ENCODE assay signal across 27 mouse cellular contexts in the genomic region with DNA sequence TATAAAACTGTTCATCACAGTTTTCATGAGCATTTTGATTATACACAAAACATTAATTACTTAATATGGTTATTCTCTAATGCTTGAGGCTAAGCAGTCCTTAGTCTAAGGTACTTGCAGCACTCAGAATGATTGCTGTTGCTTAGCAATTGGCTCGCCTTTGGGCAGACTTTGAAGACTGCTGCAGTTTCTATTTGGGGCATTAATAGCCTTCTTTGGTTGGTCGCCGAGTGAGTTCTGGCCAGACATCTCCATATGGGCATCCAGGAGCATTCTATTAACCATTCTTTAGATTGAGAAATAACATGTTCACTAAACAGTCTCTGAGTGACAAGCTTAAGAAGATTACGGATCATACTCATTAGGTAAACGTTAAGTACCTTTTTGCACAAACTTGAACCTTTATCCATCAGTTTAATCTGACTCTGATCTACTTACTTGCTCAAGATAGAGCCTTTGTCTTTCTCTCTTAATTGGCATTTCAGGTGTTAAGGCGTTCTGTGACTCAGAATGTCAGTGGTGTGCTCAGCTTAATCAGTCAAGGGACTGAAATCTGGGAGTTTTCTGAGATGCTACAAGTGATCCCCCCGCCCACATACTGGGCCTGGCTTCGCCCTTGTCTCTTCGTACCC.
DNase-seq lines count a peak whose midpoint lies in the region; ATAC-seq and TF ChIP-seq lines count a peak whose summit lies in the region.
"Had no signal": no experiment of that assay in that cellular context is flagged by ENCODE, and none has a peak within 500 bp of the region (broad histone marks: within the 10 kb centered on the region; RNA-seq: fewer than 3 reads in every experiment).

No protein-coding gene starts in this region.

- H3K4me1 ChIP-seq in forebrain, embryonic 12.5 days: no peaks in the 10 kb centered on the region
- 0 out of 2 replicates have a peak, but pooled peaks cover 4% of the 10 kb centered on the region for H3K4me1 ChIP-seq in forebrain, embryonic 10.5 days
- 0 out of 2 replicates have a peak, but pooled peaks cover 7% of the 10 kb centered on the region for H3K4me1 ChIP-seq in forebrain, embryonic 13.5 days
- H3K4me1 ChIP-seq in forebrain, embryonic 15.5 days: no peaks in the 10 kb centered on the region
- H3K4me1 ChIP-seq in kidney, adult 2 months (ENCODE audit: control insufficient read depth, insufficient read depth, low read length): no peaks in the 10 kb centered on the region
- H3K4me1 ChIP-seq: embryonic facial prominence, embryonic 10.5 days; embryonic facial prominence, embryonic 13.5 days; heart, embryonic 12.5 days; heart, embryonic 15.5 days; hindbrain, embryonic 10.5 days; hindbrain, embryonic 13.5 days; intestine, embryonic 15.5 days had no signal

- no peaks in the 10 kb centered on the region for H3K36me3 ChIP-seq in forebrain, embryonic 12.5 days (replicated peaks)
- H3K36me3 ChIP-seq in forebrain, embryonic 10.5 days (replicated peaks): no peaks in the 10 kb centered on the region
- H3K36me3 ChIP-seq in forebrain, embryonic 13.5 days (ENCODE audit: poor library complexity, severe bottlenecking): no peaks in the 10 kb centered on the region
- H3K36me3 ChIP-seq in forebrain, embryonic 15.5 days: no peaks in the 10 kb centered on the region
- H3K36me3 ChIP-seq in kidney, adult 2 months (ENCODE audit: control insufficient read depth, insufficient read depth, low read length): no peaks in the 10 kb centered on the region
- H3K36me3 ChIP-seq: embryonic facial prominence, embryonic 10.5 days; embryonic facial prominence, embryonic 13.5 days; heart, embryonic 12.5 days; heart, embryonic 15.5 days; hindbrain, embryonic 10.5 days; hindbrain, embryonic 13.5 days; intestine, embryonic 15.5 days had no signal

- peak; percentile 68; the same call in 1 of the 2 replicates for ATAC-seq in forebrain, embryonic 12.5 days (ENCODE audit: low FRiP score)
- ATAC-seq in forebrain, embryonic 13.5 days: 0 out of 2 replicates have a peak, but pooled peaks have one; percentile 36
- ATAC-seq in forebrain, embryonic 15.5 days (replicated peaks): 0 out of 2 replicates have a peak, but pooled peaks have one; percentile 51
- ATAC-seq: CD4-positive, CD25-positive, alpha-beta regulatory T cell, adult 4 months; hindbrain, embryonic 16.5 days; intestine, embryonic 15.5 days had no signal

- H3K9ac ChIP-seq in forebrain, embryonic 12.5 days: no peak overlapping the region
- no peak overlapping the region for H3K9ac ChIP-seq in forebrain, embryonic 13.5 days
- no peak overlapping the region for H3K9ac ChIP-seq in forebrain, embryonic 15.5 days (replicated peaks)
- H3K9ac ChIP-seq: embryonic facial prominence, embryonic 13.5 days; heart, embryonic 12.5 days; heart, embryonic 15.5 days; hindbrain, embryonic 13.5 days; intestine, embryonic 15.5 days had no signal

- no peak overlapping the region for H3K4me2 ChIP-seq in forebrain, embryonic 12.5 days
- no peak overlapping the region for H3K4me2 ChIP-seq in forebrain, embryonic 13.5 days
- H3K4me2 ChIP-seq in forebrain, embryonic 15.5 days (replicated peaks): no peak overlapping the region
- H3K4me2 ChIP-seq: embryonic facial prominence, embryonic 13.5 days; heart, embryonic 12.5 days; heart, embryonic 15.5 days; hindbrain, embryonic 13.5 days; intestine, embryonic 15.5 days had no signal

- no peak overlapping the region for H3K4me3 ChIP-seq in forebrain, embryonic 12.5 days (replicated peaks)
- H3K4me3 ChIP-seq in forebrain, embryonic 10.5 days: no peak overlapping the region
- no peak overlapping the region for H3K4me3 ChIP-seq in forebrain, embryonic 13.5 days
- no peak overlapping the region for H3K4me3 ChIP-seq in forebrain, embryonic 15.5 days
- no peak overlapping the region for H3K4me3 ChIP-seq in layer of hippocampus, adult 2 months
- H3K4me3 ChIP-seq in kidney, adult 2 months (ENCODE audit: insufficient read depth, low read depth, low read length): no peak overlapping the region
- H3K4me3 ChIP-seq: embryonic facial prominence, embryonic 10.5 days; embryonic facial prominence, embryonic 13.5 days; heart, embryonic 12.5 days; heart, embryonic 15.5 days; hindbrain, embryonic 10.5 days; hindbrain, embryonic 13.5 days; intestine, embryonic 15.5 days had no signal

- no peak for DNase-seq in forebrain, embryonic 10.5 days (ENCODE audit: extremely low spot score, low spot score)
- peak; percentile 52 for DNase-seq in retina, postnatal 1 day
- DNase-seq in layer of hippocampus, adult 2 months (ENCODE audit: low spot score in 2 of 2): no peak
- no peak for DNase-seq in kidney, adult 2 months
- DNase-seq: adrenal gland, adult 8-10 months; adrenal gland, postnatal 25 days; cerebellum, adult 18-20 months; cerebellum, adult 9-10 months; cerebellum, postnatal 25 days; embryo, embryonic 11 days; gastrocnemius, postnatal 25 days; heart, adult 18-20 months; heart, postnatal 10 days; heart, postnatal 36 days; kidney, adult 11 months had no signal

- no peaks in the 10 kb centered on the region for H3K27me3 ChIP-seq in forebrain, embryonic 12.5 days
- no peaks in the 10 kb centered on the region for H3K27me3 ChIP-seq in forebrain, embryonic 10.5 days (ENCODE audit: poor library complexity, severe bottlenecking)
- no peaks in the 10 kb centered on the region for H3K27me3 ChIP-seq in forebrain, embryonic 13.5 days
- H3K27me3 ChIP-seq in forebrain, embryonic 15.5 days: no peaks in the 10 kb centered on the region
- H3K27me3 ChIP-seq in kidney, adult 2 months (replicated peaks; ENCODE audit: control insufficient read depth, insufficient read depth, low read length): no peaks in the 10 kb centered on the region
- H3K27me3 ChIP-seq: embryonic facial prominence, embryonic 13.5 days; heart, embryonic 12.5 days; heart, embryonic 15.5 days; hindbrain, embryonic 13.5 days; intestine, embryonic 15.5 days had no signal

- H3K9me3 ChIP-seq in forebrain, embryonic 12.5 days: no peaks in the 10 kb centered on the region
- no peaks in the 10 kb centered on the region for H3K9me3 ChIP-seq in forebrain, embryonic 10.5 days
- H3K9me3 ChIP-seq in forebrain, embryonic 13.5 days (replicated peaks): no peaks in the 10 kb centered on the region
- no peaks in the 10 kb centered on the region for H3K9me3 ChIP-seq in forebrain, embryonic 15.5 days
- H3K9me3 ChIP-seq: embryonic facial prominence, embryonic 10.5 days; embryonic facial prominence, embryonic 13.5 days; heart, embryonic 12.5 days; heart, embryonic 15.5 days; hindbrain, embryonic 10.5 days; hindbrain, embryonic 13.5 days; intestine, embryonic 15.5 days had no signal

- 48% methylated on average over 9 of the region's 9 CpGs for WGBS in forebrain, embryonic 12.5 days
- WGBS in forebrain, embryonic 10.5 days: 59% methylated on average over 9 of the region's 9 CpGs
- WGBS in forebrain, embryonic 13.5 days: 40% methylated on average over 9 of the region's 9 CpGs
- 28% methylated on average over 9 of the region's 9 CpGs for WGBS in forebrain, embryonic 15.5 days
- WGBS in kidney, adult 2 months: 69% methylated on average over 9 of the region's 9 CpGs

- TF ChIP-seq POLR2A in kidney, adult 2 months (IDR thresholded peaks at IDR 0.05; ENCODE audit: low read depth, low read length): no peak

- TF ChIP-seq CTCF in layer of hippocampus, adult 2 months (conservative IDR thresholded peaks at IDR 0.05): no peak
- no peak for TF ChIP-seq CTCF in kidney, adult 2 months (conservative IDR thresholded peaks at IDR 0.05; ENCODE audit: insufficient read depth, insufficient read length, low read depth, low read length)

- no peak overlapping the region for H3K27ac ChIP-seq in forebrain, embryonic 12.5 days
- no peak overlapping the region for H3K27ac ChIP-seq in forebrain, embryonic 10.5 days
- no peak overlapping the region for H3K27ac ChIP-seq in forebrain, embryonic 13.5 days
- H3K27ac ChIP-seq in forebrain, embryonic 15.5 days (replicated peaks): no peak overlapping the region
- no peak overlapping the region for H3K27ac ChIP-seq in layer of hippocampus, adult 2 months
- no peak overlapping the region for H3K27ac ChIP-seq in kidney, adult 2 months (ENCODE audit: insufficient read depth, low read depth, low read length)
- H3K27ac ChIP-seq: embryonic facial prominence, embryonic 10.5 days; embryonic facial prominence, embryonic 13.5 days; heart, embryonic 15.5 days; hindbrain, embryonic 10.5 days; hindbrain, embryonic 13.5 days; intestine, embryonic 15.5 days had no signal
